Mouse (Mus musculus) CD4-positive, CD25-positive, alpha-beta regulatory T cell, adult 2 months (primary cell): Measurements from ENCODE around the gene Exd1.
A peak's percentile ranks its signal among the peaks of the same experiment; 100 is the strongest.
"Not testable (repeated sequence)": the region's sequence is repeated elsewhere in the genome, so short reads cannot be mapped to it uniquely, and the experiment has no call there.

ENCODE experiments used
- DNase-seq: peaks from one replicate; pipeline ENCODE4 v3.0.0-alpha.2; 2012; ENCODE audit warnings: low read depth, low spot score

The Exd1 gene

DNA sequence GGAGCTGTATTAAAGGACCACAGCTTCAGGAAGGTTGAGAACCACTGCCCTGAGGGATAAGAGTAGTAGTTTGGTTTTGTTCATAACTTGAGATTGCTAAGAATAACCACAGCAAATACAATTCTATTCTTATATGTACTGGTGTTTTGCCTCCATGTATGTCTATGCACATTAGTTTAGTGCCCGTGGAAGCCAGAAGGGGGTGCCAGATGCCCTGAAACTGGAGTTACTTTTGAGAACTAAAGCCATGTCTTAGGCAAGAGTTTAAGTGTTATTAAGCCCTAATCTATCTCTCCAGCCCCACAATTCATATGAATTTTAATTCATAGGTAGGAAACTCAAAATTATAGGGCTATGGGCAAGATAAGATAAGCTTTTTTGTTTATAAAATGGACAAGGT lies 5.3 kb downstream of the Exd1 start:
- peak; percentile 75 for DNase-seq

- no peak for DNase-seq
Observed at GRCm38 (mm10) chr2:119538802-119539201, 8.6 kb downstream of the Exd1 start.

- no peak for DNase-seq
Observed at GRCm38 (mm10) chr2:119525422-119525821, 22.0 kb downstream of the Exd1 start.

- no peak for DNase-seq
Observed at GRCm38 (mm10) chr2:119523836-119524235, 23.6 kb downstream of the Exd1 start.

DNA sequence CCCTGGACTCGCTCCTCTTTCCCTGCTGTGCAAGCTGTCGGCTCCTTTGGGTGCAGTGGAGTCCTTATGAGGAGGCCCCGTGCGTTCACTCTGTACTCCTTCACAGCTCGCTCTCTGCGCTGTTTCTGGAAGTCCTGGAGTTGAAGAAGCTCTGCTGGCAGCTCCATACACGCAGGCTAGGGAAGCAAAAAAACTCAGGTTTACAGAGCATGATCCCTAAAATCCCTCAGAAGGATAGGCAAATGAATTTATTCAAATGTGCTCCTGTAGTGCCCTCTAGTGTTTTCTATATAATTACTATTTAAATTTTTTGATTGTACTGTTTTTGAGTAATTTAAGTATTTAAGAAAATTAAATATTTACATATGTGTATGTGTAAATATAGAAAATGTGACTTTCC lies 26.9 kb downstream of the Exd1 start:
- DNase-seq: no peak

DNA sequence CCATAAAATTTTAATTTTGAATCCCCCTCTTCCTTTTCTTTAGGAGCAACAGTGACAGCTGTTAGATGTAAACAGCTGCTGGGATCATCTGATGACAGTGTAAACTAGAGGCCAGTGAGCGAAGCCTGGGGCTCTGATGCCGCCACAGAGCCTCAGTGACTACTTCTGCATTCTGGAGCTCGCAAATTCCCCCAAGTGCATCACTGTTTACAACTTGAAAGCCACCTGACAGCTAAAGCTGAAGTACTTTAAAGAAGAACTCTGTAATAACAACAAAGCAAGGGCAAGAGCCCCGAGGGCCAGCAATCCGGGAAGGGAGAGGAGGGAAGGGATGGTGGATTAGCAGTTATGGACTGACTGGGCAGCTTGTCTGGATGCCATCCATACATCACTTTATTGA lies 30.6 kb downstream of the Exd1 start:
- no peak for DNase-seq

- DNase-seq: no peak
Observed at GRCm38 (mm10) chr2:119514026-119514522, 33.4 kb downstream of the Exd1 start.

- peak; percentile 31 for DNase-seq
Observed at GRCm38 (mm10) chr2:119512292-119512691, 35.1 kb downstream of the Exd1 start.

GRCm38 (mm10) chr2:119510856-119511255 lies 36.6 kb downstream of the Exd1 start:
- DNase-seq: no peak

- DNase-seq: not testable (repeated sequence)
Observed at GRCm38 (mm10) chr2:119508518-119508917, 38.9 kb downstream of the Exd1 start.

DNA sequence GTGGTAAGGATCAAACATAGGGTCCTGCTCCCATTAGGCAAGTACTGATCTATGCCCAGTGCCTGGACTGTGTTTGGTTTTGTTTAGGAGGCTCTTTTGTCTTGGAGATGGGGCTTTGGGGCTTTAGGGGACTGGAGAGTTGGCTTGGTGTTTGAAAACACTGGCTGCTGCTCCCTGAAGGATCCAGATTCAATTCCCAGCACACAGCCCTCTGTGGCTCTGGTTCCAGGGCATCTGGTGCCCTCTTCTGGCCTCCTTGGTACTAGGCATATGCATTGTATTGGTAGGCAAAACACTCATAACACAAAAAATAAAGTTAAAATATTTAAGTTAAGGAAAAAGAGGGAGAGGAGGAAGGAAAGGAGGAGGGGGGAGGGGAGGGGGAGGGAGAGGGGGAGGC lies 40.3 kb downstream of the Exd1 start:
- DNase-seq: peak; percentile 31

GRCm38 (mm10) chr2:119500965-119501652 lies 46.3 kb downstream of the Exd1 start:
- DNase-seq: no peak

- DNase-seq: no peak
Observed at GRCm38 (mm10) chr2:119498859-119499258, 48.6 kb downstream of the Exd1 start.

- no peak for DNase-seq
Observed at GRCm38 (mm10) chr2:119496082-119496481, 51.3 kb downstream of the Exd1 start.

DNA sequence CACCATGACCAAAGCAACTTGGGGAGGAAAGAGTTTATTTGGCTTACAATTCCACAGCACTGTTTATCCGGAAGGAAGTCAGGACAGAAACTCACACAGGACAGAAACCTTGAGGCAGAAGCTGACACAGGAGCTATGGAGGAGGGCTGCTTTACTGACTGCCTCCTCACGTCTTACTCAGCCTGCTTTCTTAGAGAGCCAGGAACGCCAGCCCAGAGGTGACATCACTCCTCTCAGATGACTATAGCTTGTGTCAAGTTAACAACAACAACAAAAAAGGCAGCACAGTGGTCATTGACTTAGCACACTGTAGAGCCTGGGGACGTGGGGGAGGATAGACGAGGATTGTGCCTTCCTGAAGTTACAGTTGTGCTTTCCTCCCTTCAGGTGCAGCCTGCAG lies 55.5 kb downstream of the Exd1 start:
- no peak for DNase-seq

DNA sequence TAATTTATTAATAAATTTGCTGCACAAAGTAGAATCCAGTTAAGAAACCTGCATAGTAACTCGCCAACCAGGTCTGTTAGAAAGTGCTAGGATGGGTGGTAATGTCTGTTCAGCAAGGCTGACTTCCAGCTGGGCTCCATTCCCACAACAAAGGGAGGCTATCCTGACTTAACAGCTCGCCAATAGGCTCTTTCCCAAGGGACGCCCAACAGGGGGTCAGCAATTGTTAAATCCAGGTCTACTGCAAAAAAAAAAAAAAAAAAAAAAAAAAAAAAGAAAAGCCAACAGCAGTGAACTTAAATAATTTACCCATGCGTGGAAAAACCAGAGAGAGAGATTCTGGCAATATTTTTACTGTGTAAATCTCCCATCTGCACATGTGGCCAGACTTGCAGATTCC lies 60.9 kb downstream of the Exd1 start:
- no peak for DNase-seq

DNA sequence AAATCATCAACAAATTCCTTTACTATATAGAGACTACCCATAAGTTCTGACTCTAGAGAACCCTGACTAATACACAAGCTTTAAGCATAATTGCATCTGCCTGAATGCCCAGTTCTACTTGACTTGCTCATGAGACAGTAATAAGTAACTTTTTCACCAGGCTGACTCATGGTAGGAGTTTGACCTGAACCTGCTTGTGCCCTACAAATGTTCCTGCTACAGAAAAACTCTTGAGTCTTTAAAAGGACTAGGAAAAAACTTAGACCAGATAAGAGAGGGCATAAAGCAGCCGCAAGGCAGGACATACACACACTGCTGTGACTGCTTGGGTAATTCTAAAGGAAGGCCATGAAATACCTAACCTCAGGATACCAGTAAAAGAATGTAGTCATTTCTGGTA lies 65.1 kb downstream of the Exd1 start:
- no peak for DNase-seq

DNA sequence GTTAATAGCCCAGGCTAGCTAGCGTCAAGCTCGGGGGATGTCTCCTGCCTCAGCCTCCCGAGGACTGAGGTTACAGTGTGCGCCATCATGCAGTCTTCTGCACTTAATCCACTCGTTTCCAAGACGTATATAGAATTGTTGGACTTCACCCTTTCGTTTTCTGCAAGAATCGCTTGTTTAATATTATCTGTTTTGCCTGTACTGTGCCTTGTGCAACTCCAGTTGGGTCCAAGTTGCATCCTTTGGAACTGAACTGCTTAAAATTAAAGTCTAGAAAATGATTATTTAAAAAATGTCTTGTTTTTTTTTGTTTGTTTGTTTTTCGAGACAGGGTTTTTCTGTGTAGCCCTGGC lies 69.1 kb downstream of the Exd1 start:
- DNase-seq: no peak

DNA sequence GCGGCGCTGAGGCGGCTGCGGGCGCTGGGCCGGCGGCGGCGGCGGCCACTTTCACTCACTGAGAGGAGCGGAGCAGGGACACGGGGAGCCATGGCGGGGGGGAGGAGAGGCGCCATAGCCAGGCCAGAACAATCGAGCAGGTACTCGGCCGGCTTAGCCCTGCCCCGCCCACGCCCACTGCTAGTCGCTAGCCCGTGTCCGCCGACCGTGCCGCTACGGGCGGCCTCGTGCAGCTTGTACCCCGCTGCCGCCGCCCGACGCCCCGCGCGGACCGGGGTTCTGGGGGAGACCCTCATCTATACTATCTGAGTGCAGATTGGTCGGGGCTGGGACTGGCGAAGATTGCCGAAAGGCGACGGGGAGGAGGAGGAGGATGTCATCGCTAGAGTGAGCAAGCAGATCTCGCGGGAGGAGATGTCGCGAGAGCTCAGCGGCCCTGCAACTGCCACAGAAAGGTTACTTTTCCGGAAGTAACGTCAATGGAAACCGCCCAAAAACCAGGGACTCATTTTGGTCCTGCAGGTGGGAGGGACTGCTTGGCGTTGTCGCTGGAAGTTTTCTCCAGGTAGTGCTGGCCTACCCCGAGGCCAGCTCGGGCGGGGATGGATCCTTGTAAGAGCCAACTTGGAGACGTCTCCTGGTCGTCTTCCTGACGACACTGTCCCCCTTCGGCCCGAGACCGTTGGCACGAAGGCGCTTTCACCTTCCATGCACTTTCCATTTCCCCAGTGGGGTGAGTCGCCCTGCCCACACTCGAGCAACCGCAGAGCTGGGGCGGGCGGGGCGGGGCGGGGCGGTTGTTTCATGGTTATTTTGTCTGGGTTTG lies 69.6 kb downstream of the Exd1 start, which contains the start of gene Ino80:
Gene Ino80, minus strand, starts transcription at position 117 of the 826 bp plus-strand sequence.
- DNase-seq: peak; percentile 100

GRCm38 (mm10) chr2:119476621-119477391 lies 70.6 kb downstream of the Exd1 start:
- peak; percentile 81 for DNase-seq

DNA sequence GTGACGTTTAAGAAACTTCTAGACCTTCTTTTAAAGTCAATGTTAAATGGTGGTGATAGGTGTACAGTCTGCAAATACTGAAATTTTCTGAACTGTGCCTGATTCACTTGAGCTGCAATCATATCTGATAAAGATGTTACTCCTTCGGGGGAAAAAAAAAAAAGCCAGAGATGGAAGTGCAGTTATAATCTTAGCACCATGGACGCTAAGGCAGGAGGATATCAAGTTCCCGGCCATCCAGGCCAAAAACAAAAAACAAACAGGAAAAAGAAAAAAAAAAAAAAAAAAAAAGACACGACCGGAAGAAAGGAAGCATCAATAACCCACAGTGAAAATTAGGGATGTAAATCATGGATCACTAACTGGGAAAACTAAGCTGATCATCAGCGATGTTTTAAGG lies 71.3 kb downstream of the Exd1 start:
- DNase-seq: no peak
